Mouse (Mus musculus) forebrain, embryonic 11.5 days (tissue): ENCODE results near the gene 2900026A02Rik. TPM values are rescaled to one million over a fixed set of nuclear protein-coding genes. Genes with fewer than 3 reads are reported as not detected.

Experiments
- ATAC-seq: fragments of 200-750 bp; cut with Nextera tagmentation; replicated peaks from 2 replicates; pipeline ENCODE4 v1.8.0; 2017; ENCODE audit warnings: moderate TSS enrichment; ENCODE audit not compliant: low FRiP score
- DNase-seq: peaks from one replicate; pipeline ENCODE4 v3.0.0-alpha.2; 2017; ENCODE audit warnings: low spot score
- H3K27ac ChIP-seq: fragments of 300-500 bp; sonication (generic); 2 replicates; pipeline ENCODE4 v1.5.1; 2014; ENCODE audit warnings: low read depth, low read length
- H3K27me3 ChIP-seq: fragments of 300-500 bp; sonication (generic); 2 replicates; pipeline ENCODE4 v1.6.1; 2014; ENCODE audit warnings: mild to moderate bottlenecking, low read length, mixed read lengths; ENCODE audit not compliant: control insufficient read depth, insufficient read depth
- H3K36me3 ChIP-seq: fragments of 300-500 bp; sonication (generic); 2 replicates; pipeline ENCODE4 v1.6.1; 2014; ENCODE audit warnings: mild to moderate bottlenecking, low read length, moderate library complexity, mixed read lengths; ENCODE audit not compliant: control insufficient read depth, insufficient read depth
- H3K4me1 ChIP-seq: fragments of 300-500 bp; sonication (generic); replicated peaks from 2 replicates; pipeline ENCODE4 v1.6.1; 2014; ENCODE audit warnings: low read length, mixed read lengths; ENCODE audit not compliant: control insufficient read depth, insufficient read depth
- H3K4me2 ChIP-seq: fragments of 300-500 bp; sonication (generic); 2 replicates; pipeline ENCODE4 v1.6.1; 2014; ENCODE audit warnings: low read depth, mild to moderate bottlenecking, low read length, moderate library complexity, mixed read lengths; ENCODE audit not compliant: severe bottlenecking
- H3K4me3 ChIP-seq: fragments of 300-500 bp; sonication (generic); 2 replicates; pipeline ENCODE4 v1.5.1; 2014; ENCODE audit warnings: low read depth, low read length
- H3K9ac ChIP-seq: fragments of 300-500 bp; sonication (generic); 2 replicates; pipeline ENCODE4 v1.6.1; 2014; ENCODE audit warnings: low read length
- H3K9me3 ChIP-seq: fragments of 300-500 bp; sonication (generic); 2 replicates; pipeline ENCODE4 v1.6.1; 2016; ENCODE audit warnings: low read length, mixed read lengths; ENCODE audit not compliant: control insufficient read depth
- whole genome bisulfite sequencing: fragments of 180-500 bp; shearing (Covaris S2); extraction: QIAGEN DNeasy Blood & Tissue Kit; methylation state at CpG from one replicate; pipeline ENCODE4 v1.1.7; 2014; 5-methylcytosine and 5-hydroxymethylcytosine counted together
- polyA plus RNA-seq: library from polyadenylated mRNA; unstranded; fragments of >200 nt; fragmentation: Nextera tagmentation; extraction: Ambion mirVana; gene quantifications from 2 replicates; pipeline ENCODE4 v1.2.1, GENCODE M21; 2014

2900026A02Rik gene
- polyA plus RNA-seq, 1 experiment from 2014 or later: 3.4 TPM

DNA sequence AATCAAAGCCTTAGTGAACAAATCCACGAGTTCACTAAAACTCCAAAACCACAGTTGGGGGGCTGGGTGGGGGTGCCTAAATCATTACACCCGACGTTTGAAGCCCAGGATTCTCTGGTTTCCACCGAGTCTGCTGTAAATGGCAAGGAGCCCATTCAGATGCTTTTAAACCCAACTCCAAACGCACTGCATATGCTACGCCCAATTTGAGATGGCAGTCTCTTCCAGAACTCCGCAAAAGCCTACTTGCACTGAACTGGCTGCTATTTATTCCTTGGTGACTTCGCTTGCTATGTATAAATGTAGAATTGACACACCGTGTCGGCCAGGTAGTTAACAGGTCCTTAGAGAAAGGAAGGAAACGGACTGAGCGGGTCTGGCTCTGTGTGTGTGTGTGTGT lies 25.6 kb downstream of the 2900026A02Rik start:
- no peak overlapping the region for H3K4me2 ChIP-seq
- no peak for ATAC-seq
- H3K4me3 ChIP-seq: no peak overlapping the region
- no peak for DNase-seq
- 0 out of 2 replicates have a peak, but pooled peaks cover 1% of the 10 kb centered on the region for H3K4me1 ChIP-seq
- 92% methylated on average over 12 of the region's 12 CpGs for WGBS
- no peak overlapping the region for H3K27ac ChIP-seq
- no peaks in the 10 kb centered on the region for H3K36me3 ChIP-seq
- no peak overlapping the region for H3K9ac ChIP-seq
- no peaks in the 10 kb centered on the region for H3K9me3 ChIP-seq
- no peaks in the 10 kb centered on the region for H3K27me3 ChIP-seq

DNA sequence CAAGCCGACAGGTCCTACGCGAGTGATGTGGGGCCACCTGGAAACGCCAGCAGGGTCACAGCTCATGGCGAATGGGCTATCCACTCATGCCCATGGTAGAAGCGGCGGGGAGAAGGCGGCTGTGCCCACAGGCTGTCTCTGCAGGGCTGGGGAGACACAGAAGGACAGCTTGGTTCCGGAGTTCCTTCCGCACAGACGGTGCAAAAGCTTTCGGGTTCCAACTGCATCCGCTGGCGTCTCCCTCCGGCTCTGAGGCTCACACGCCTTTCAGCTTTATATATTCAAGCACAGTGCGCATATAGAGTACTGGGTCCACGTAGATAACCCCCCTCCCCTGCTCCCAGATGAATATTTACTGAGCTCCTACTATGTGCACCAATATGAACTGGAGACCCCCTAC lies 27.3 kb downstream of the 2900026A02Rik start:
- ATAC-seq (no peak), DNase-seq (no peak)
- no peaks in the 10 kb centered on the region for H3K27me3 ChIP-seq
- no peak overlapping the region for H3K9ac ChIP-seq
- H3K36me3 ChIP-seq: no peaks in the 10 kb centered on the region
- 96% methylated on average over 18 of the region's 18 CpGs for WGBS
- H3K27ac ChIP-seq: no peak overlapping the region
- no peaks in the 10 kb centered on the region for H3K4me1 ChIP-seq
- H3K4me2 ChIP-seq: no peak overlapping the region
- H3K4me3 ChIP-seq: no peak overlapping the region
- no peaks in the 10 kb centered on the region for H3K9me3 ChIP-seq

DNA sequence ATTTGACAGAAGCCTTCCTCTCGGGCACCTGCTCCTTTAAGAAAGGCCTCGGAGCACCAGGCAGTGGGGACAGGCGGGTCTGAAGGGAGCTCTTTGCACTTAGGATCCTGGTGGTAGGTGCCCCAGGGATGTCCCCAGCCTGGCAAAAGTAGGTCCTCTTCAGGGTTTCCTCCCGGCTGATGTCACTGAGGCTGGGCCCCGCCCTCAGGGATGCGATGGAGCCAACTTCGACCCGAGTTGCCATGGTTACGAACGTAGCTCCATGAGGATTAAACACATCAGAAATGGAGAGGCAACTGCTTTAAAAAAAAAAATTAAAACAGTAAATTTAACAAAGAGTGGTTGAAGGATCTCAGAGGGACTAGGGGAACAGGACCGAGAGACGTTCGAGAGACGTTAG lies 29.1 kb downstream of the 2900026A02Rik start:
- no peaks in the 10 kb centered on the region for H3K36me3 ChIP-seq
- DNase-seq (no peak), ATAC-seq (no peak)
- WGBS: 74% methylated on average over 14 of the region's 14 CpGs
- H3K4me1 ChIP-seq: no peaks in the 10 kb centered on the region
- no peak overlapping the region for H3K27ac ChIP-seq
- H3K9me3 ChIP-seq: no peaks in the 10 kb centered on the region
- H3K4me2 ChIP-seq: no peak overlapping the region
- H3K27me3 ChIP-seq: no peaks in the 10 kb centered on the region
- no peak overlapping the region for H3K4me3 ChIP-seq
- no peak overlapping the region for H3K9ac ChIP-seq

DNA sequence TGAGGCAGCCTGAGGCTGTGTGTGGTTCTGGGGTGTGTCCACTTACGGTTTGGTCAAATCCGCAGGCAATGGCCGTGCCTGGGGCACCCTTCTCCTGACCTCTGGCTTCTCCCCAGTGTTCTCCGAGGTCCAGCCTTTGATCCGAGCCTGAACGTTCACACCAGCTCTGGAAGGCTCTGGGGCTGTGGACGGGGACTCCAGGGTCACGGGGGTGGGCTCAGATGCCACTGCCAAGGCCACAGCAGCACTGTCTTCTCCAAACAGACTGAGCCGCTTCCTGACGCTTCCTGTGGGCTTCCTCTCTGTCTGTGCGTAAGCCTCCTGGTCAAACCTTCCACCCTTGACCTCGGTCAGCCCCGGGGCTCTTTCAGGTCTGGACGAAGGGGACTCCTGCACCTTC lies 30.5 kb downstream of the 2900026A02Rik start:
- Histone ChIP-seq H3K4me2 (no peak overlapping the region), H3K27ac (no peak overlapping the region), H3K9me3 (no peaks in the 10 kb centered on the region), H3K36me3 (no peaks in the 10 kb centered on the region), H3K4me3 (no peak overlapping the region), H3K27me3 (no peaks in the 10 kb centered on the region), H3K4me1 (no peaks in the 10 kb centered on the region), H3K9ac (no peak overlapping the region)
- ATAC-seq (no peak), DNase-seq (no peak)
- 77% methylated on average over 14 of the region's 14 CpGs for WGBS

DNA sequence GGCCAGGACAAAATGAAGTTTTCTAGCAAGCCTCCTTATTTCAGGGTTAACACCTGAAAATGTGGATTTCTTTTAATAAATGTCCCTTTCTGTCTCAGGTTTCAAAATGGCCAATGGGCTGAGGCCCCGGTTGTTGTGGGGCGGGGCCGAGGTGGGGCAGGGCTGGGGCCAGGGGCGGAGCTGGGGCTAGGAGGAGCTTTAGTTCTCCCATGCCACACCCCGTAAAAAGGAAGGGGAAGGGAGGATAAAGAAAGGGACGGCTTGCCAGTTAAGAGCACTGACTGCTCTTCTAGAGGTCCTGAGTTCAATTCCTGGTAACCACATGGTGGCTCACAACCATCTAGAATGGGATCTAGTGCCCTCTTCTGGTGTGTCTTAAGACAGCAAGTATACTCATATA lies 39.6 kb downstream of the 2900026A02Rik start:
- Histone ChIP-seq H3K27me3 (no peaks in the 10 kb centered on the region), H3K4me2 (no peak overlapping the region), H3K9me3 (no peaks in the 10 kb centered on the region), H3K27ac (no peak overlapping the region), H3K36me3 (no peaks in the 10 kb centered on the region), H3K4me3 (no peak overlapping the region), H3K9ac (no peak overlapping the region), H3K4me1 (peaks cover 8% of the 10 kb centered on the region; the same call in 1 of the 2 replicates)
- no peak for DNase-seq
- no peak for ATAC-seq
- WGBS: 43% methylated on average over 6 of the region's 6 CpGs

DNA sequence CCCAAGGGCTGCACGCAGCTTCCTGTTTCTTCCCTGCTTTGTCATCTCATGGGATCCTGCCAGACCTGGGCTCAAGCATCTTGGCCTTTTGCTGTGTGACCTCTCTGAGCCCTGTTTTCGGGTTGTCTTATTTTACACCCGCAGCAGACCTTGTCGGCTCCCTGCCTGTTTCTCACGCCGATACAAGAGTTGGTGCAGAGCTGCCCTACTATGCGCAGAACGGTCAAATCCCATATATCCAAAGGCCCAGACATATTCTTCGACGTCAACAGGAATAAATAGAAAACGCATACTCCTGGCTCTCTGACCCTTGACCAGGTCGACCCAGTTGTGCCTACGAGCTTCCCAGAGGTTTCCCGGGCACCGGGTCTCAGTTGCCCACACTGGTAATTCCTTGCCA lies 40.3 kb downstream of the 2900026A02Rik start:
- H3K4me3 ChIP-seq: no peak overlapping the region
- H3K9ac ChIP-seq: peak overlapping the region; percentile 6; the same call in 1 of the 2 replicates

DNA sequence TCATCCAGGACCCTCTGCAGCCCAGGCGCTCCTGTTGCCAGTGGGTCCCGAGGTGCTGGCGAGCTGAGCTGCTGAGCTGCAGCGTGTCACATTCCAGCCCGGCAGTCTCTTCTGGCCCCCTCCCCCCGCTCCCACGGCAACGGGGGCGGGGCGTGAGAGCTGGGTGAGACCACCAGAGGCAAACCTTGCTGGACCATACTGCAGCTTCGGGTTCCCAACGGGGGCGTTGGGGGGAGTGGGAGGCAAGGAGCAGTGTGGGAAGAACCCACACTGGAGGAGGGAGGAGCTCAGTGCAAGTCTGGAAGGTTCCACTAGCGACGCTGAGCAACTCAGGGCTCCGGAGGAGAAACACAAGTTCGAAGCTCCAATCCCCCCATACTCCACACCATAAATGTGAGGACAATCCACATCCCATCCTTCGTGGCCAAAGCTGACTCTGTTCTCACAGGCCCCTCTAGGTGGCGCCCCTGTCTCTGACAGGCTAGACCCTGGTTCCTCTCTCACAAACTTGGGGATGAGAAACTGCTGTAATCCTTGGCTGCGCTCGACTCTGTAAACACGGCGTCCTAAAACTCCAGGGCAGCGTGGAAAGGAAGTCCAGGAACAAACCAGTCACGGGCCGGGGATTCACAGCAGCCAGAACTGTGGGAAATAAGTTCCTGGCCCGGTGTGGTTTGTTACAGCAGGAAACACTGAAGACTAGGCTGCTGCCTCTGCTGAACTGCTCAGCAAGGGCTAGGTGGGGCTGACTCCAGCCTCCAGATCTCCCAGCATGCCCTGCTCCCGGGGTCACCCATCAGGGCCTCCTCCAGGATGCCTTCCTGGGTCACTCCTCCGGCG lies 41.0 kb downstream of the 2900026A02Rik start:
- H3K4me3 ChIP-seq: peak overlapping the region; percentile 17; the same call in 1 of the 2 replicates
- peak overlapping the region; percentile 13 for H3K27ac ChIP-seq
- H3K9me3 ChIP-seq: no peaks in the 10 kb centered on the region
- H3K9ac ChIP-seq: peak overlapping the region; percentile 48
- ATAC-seq (peak; percentile 74), DNase-seq (peak; percentile 93)
- WGBS: 3% methylated on average over 29 of the region's 30 CpGs
- peaks cover 8% of the 10 kb centered on the region; the same call in 1 of the 2 replicates for H3K4me1 ChIP-seq
- H3K36me3 ChIP-seq: no peaks in the 10 kb centered on the region
- peak overlapping the region; percentile 38 for H3K4me2 ChIP-seq
- H3K27me3 ChIP-seq: no peaks in the 10 kb centered on the region

More for the DNA sequence above, 40.3 kb downstream of the 2900026A02Rik start:
- WGBS: 85% methylated on average over 15 of the region's 15 CpGs
- peak overlapping the region; percentile 38 for H3K4me2 ChIP-seq
- H3K4me1 ChIP-seq: peaks cover 8% of the 10 kb centered on the region; the same call in 1 of the 2 replicates
- H3K36me3 ChIP-seq: no peaks in the 10 kb centered on the region
- no peak overlapping the region for H3K27ac ChIP-seq
- no peaks in the 10 kb centered on the region for H3K27me3 ChIP-seq
- no peaks in the 10 kb centered on the region for H3K9me3 ChIP-seq
- ATAC-seq: no peak
- DNase-seq: no peak

DNA sequence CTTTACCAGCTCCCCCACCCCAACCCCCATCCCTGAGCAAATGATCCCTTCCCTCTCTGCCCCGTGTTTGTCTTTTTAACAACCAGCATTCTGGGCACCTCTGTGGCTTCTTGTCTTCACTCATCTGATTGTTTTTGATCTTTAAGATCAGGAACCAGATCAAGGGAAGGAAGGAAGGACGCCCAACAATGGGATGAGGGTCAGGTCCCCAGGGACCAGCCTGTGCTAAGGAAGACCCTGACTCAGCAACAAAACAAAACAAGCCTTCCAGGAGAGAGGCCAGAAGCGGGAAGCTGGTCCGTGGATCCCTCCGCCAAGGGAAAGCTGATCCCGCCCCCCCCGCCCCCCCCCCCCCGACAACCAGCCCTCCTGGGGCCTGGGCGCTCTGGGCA lies 41.6 kb downstream of the 2900026A02Rik start:
- Histone ChIP-seq H3K4me3 (peak overlapping the region; percentile 17; the same call in 1 of the 2 replicates), H3K27ac (peak overlapping the region; percentile 13), H3K27me3 (no peaks in the 10 kb centered on the region), H3K9ac (peak overlapping the region; percentile 48), H3K4me1 (peaks cover 8% of the 10 kb centered on the region; the same call in 1 of the 2 replicates), H3K4me2 (peak overlapping the region; percentile 38), H3K36me3 (no peaks in the 10 kb centered on the region), H3K9me3 (no peaks in the 10 kb centered on the region)
- 12% methylated on average over 5 of the region's 9 CpGs for WGBS
- ATAC-seq (no peak), DNase-seq (no peak)
